Mouse (Mus musculus) CH12F3 (cell line): ENCODE data around the gene Slc5a10.

Experiments
- in situ Hi-C: fragments of 300-500 bp; cut with MboI; formaldehyde crosslinking; loops from 2 replicates; pipeline ENCODE4 v1.14.3; 2020; ENCODE audit warnings: low sequenced_read_pairs

Slc5a10 gene

DNA sequence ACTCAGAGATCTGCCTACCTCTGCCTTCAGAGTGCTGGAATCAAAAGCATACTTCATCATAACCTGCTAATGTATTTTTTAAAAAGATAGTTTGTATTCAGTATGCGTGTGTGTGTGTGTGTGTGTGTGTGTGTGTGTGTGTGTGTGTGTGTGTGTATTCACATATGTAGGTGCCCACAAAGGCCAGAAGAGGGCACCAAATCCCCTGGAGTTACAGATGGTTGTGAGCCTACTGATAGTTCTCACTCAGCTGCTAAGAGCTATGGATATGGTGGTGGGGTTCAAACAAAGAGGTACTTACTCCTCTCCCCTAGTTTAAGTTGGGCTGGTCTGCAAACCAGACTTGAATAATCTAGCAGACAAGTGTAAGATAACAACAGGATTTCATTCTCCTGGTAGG, 94.1 kb downstream of the Slc5a10 start:
- in situ Hi-C loops = no loop called here

DNA sequence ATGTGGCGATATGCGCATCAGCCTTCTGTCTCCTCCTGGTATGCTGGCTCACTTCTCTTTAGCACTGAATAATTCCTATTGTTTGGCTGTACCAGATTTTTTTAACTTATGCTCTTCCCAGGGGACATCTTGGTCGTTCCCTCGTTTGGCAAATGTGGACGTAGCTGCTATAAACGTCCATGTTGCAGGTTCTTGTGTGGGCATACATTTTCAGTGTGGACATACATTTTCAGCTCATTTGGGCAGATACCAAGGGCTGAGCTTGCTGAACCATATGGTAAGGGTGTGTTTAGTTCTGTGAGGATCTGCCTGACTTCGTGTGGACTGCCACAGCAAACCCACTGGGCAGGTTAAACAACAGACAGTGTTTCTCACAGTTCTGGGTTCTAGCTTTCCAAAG, 95.5 kb downstream of the Slc5a10 start:
- in situ Hi-C loops = no loop called here
